Mouse (Mus musculus) embryonic facial prominence, embryonic 11.5 days (tissue): ENCODE measurements around the gene Lurap1l. TPM values are rescaled to one million over a fixed set of nuclear protein-coding genes. Genes with fewer than 3 reads are reported as not detected.

ENCODE experiments used
- ATAC-seq: fragments of 200-750 bp; cut with Nextera tagmentation; replicated peaks from 2 replicates; pipeline ENCODE4 v1.8.0; 2017; ENCODE audit warnings: low read depth; ENCODE audit not compliant: insufficient number of reproducible peaks, low FRiP score, low TSS enrichment
- DNase-seq: peaks from one replicate; pipeline ENCODE4 v3.0.0-alpha.2; 2015; ENCODE audit warnings: low spot score
- H3K27ac ChIP-seq: fragments of 300-500 bp; sonication (generic); replicated peaks from 2 replicates; pipeline ENCODE4 v1.5.1; 2014; ENCODE audit warnings: mild to moderate bottlenecking, low read depth, low read length, control low read depth
- H3K27me3 ChIP-seq: fragments of 300-500 bp; sonication (generic); 2 replicates; pipeline ENCODE4 v1.6.1; 2014; ENCODE audit warnings: mild to moderate bottlenecking, low read length, moderate library complexity, mixed read lengths; ENCODE audit not compliant: control insufficient read depth, insufficient read depth
- H3K36me3 ChIP-seq: fragments of 300-500 bp; sonication (generic); replicated peaks from 2 replicates; pipeline ENCODE4 v1.6.1; 2014; ENCODE audit warnings: low read depth, mild to moderate bottlenecking, low read length, moderate library complexity, mixed read lengths; ENCODE audit not compliant: control insufficient read depth, insufficient read depth
- H3K4me1 ChIP-seq: fragments of 300-500 bp; sonication (generic); 2 replicates; pipeline ENCODE4 v1.6.1; 2014; ENCODE audit warnings: low read length, mixed read lengths; ENCODE audit not compliant: control insufficient read depth, insufficient read depth
- H3K4me2 ChIP-seq: fragments of 300-500 bp; sonication (generic); 2 replicates; pipeline ENCODE4 v1.6.1; 2014; ENCODE audit warnings: low read depth, mild to moderate bottlenecking, control low read depth, low read length, moderate library complexity
- H3K4me3 ChIP-seq: fragments of 300-500 bp; sonication (generic); 2 replicates; pipeline ENCODE4 v1.5.1; 2014; ENCODE audit warnings: low read depth, low read length, control low read depth
- H3K9ac ChIP-seq: fragments of 300-500 bp; sonication (generic); replicated peaks from 2 replicates; pipeline ENCODE4 v1.6.1; 2014; ENCODE audit warnings: mild to moderate bottlenecking, control low read depth, low read length
- H3K9me3 ChIP-seq: fragments of 300-500 bp; sonication (generic); replicated peaks from 2 replicates; pipeline ENCODE4 v1.6.1; 2016; ENCODE audit warnings: mild to moderate bottlenecking, low read length, inconsistent platforms, mixed read lengths; ENCODE audit not compliant: control insufficient read depth
- WGBS: fragments of 180-500 bp; shearing (Covaris S2); extraction: QIAGEN DNeasy Blood & Tissue Kit; methylation state at CpG from one replicate; pipeline ENCODE4 v1.1.7; 2014; 5-methylcytosine and 5-hydroxymethylcytosine counted together
- polyA plus RNA-seq: library from polyadenylated mRNA; unstranded; fragments of >200 nt; fragmentation: Nextera tagmentation; extraction: Ambion mirVana; gene quantifications from 2 replicates; pipeline ENCODE4 v1.2.1, GENCODE M21; 2014

The Lurap1l gene
- polyA plus RNA-seq = 3.4 and 3.8 TPM in 2 replicates

DNA sequence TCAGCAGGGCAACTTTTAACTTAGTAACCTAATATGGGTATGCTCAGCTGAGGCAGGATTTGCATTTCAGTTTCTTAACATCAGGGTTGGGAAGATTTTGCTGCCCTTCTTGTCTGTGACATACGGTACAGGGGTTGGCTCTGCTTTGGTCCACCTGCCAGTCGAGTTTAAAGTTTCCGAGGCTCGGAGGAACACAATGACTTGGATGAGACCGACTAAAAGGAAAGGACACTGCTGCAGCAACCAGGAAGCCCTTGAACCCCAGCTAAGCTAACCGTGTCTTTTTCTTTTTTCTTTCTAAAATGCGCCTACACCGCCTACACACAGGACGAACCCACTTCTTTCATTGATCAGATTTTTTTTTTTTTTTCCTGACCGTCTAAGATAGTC, at the start of gene Lurap1l:
Gene Lurap1l, plus strand, starts transcription at position 166 of the 390 bp plus-strand sequence.
- Histone ChIP-seq H3K4me1 (no peaks in the 10 kb centered on the region), H3K9ac (peak within 1 kb of the TSS; percentile 70), H3K27me3 (no peaks in the 10 kb centered on the region), H3K4me2 (peak within 1 kb of the TSS; percentile 94), H3K36me3 (no peaks in the 10 kb centered on the region), H3K27ac (peak within 1 kb of the TSS; percentile 41; the same call in 1 of the 2 replicates), H3K9me3 (no peaks in the 10 kb centered on the region), H3K4me3 (peak within 1 kb of the TSS; percentile 65)
- under 1% methylated on average over 10 of the region's 10 CpGs for WGBS
- ATAC-seq (no peak; the same call in 1 of the 2 replicates), DNase-seq (peak; percentile 74)

DNA sequence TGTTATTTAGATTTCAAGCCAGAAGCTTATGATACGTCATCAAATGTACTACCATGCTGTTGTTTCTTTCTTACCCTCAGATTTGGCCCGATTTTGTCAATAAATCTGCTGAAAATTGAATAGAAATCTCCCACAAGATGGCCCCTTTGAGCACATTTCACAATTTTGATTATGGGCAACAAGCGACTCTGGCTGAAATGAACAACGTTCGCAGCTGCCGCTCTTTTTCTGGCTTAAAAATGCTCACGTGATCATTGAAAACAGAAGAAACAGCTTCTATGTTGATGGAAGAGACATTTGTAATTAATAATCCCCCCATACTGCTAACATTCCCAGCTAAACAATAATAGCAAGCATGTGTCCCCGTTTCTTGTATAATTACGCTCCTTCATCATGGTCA, 47.5 kb upstream of the Lurap1l start:
- Histone ChIP-seq H3K9ac (no peak overlapping the region), H3K4me1 (no peaks in the 10 kb centered on the region), H3K4me2 (no peak overlapping the region), H3K27me3 (no peaks in the 10 kb centered on the region), H3K36me3 (no peaks in the 10 kb centered on the region), H3K27ac (no peak overlapping the region), H3K4me3 (no peak overlapping the region), H3K9me3 (no peaks in the 10 kb centered on the region)
- DNase-seq = no peak
- 79% methylated on average over 9 of the region's 9 CpGs for WGBS
- no peak for ATAC-seq

DNA sequence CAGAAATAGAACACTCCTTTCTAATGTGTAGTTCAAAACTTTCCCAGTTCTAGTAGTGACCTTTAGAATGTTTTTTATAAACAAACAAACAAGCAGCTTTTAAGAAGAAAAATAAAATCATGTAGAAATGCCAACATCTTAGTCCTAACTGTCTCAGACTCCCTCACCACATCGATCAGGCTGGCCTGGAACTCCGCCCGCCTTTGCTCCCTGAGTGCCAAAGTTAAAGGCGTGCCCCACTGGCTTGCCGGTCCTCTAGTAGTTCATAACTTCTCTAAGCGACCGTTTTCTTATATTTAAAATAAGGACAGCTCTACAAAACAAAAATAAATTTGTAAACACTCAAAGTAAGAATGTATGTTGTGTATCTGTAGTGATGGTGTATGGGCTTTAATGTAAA, 46.5 kb upstream of the Lurap1l start:
- DNase-seq = no peak
- no peaks in the 10 kb centered on the region for H3K9me3 ChIP-seq
- ATAC-seq = no peak
- H3K27ac ChIP-seq = no peak overlapping the region
- H3K36me3 ChIP-seq = no peaks in the 10 kb centered on the region
- H3K27me3 ChIP-seq = no peaks in the 10 kb centered on the region
- no peaks in the 10 kb centered on the region for H3K4me1 ChIP-seq
- H3K4me3 ChIP-seq = no peak overlapping the region
- 60% methylated on average over 7 of the region's 7 CpGs for WGBS
- H3K9ac ChIP-seq = no peak overlapping the region
- H3K4me2 ChIP-seq = no peak overlapping the region

DNA sequence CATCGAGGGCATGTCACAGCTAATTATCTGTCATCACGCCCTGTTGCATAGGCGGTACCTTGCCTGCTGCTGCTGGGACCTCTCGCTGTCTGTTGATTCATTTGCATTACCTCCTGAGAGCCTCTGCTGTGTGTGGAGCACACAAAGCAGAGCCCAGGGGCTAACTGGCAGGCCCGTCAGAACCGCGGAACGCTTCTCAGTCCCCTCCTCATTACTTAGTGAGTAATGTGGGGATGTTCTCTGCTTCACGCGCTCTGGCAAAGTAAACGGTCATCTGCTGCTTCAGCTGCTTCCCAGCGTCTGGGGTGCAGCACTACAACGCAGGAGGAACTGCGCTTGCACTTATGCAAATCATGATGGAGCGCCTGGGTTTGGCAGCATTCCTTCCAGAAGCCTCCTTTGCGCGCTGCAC, 45.9 kb upstream of the Lurap1l start:
- peak overlapping the region; percentile 22 for H3K9ac ChIP-seq
- no peaks in the 10 kb centered on the region for H3K4me1 ChIP-seq
- peak; percentile 46 for DNase-seq
- WGBS = 2% methylated on average over 17 of the region's 17 CpGs
- H3K36me3 ChIP-seq = no peaks in the 10 kb centered on the region
- no peaks in the 10 kb centered on the region for H3K27me3 ChIP-seq
- peak; percentile 58; the same call in 1 of the 2 replicates for ATAC-seq
- peak overlapping the region; percentile 0 for H3K4me3 ChIP-seq
- no peak overlapping the region for H3K27ac ChIP-seq
- H3K9me3 ChIP-seq = no peaks in the 10 kb centered on the region
- H3K4me2 ChIP-seq = peak overlapping the region; percentile 58

DNA sequence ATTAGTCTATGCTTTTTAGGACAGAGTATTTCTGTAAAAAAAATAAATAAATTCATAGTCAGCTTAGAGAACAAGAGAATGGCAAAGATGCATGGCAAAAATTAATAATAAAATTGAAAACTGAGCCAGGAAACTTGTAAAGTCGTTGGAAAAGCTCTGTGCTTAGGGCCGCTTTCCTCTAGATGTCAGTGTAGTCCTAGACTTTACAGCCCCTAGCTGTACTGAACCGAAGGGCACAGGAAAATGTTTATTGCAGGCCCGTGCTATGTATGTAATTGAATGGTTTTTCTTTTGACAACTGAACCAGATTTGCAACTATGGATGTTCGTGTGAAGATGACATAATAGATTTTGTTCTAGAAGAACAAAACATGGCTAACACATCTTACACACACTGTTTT, 44.4 kb upstream of the Lurap1l start:
- H3K9ac ChIP-seq = no peak overlapping the region
- no peaks in the 10 kb centered on the region for H3K4me1 ChIP-seq
- ATAC-seq = 0 out of 2 replicates have a peak, but pooled peaks have one; percentile 71
- no peaks in the 10 kb centered on the region for H3K9me3 ChIP-seq
- H3K27me3 ChIP-seq = no peaks in the 10 kb centered on the region
- H3K27ac ChIP-seq = no peak overlapping the region
- H3K4me3 ChIP-seq = no peak overlapping the region
- H3K4me2 ChIP-seq = no peak overlapping the region
- DNase-seq = peak; percentile 65
- H3K36me3 ChIP-seq = no peaks in the 10 kb centered on the region
- WGBS = 30% methylated on average over 5 of the region's 5 CpGs

DNA sequence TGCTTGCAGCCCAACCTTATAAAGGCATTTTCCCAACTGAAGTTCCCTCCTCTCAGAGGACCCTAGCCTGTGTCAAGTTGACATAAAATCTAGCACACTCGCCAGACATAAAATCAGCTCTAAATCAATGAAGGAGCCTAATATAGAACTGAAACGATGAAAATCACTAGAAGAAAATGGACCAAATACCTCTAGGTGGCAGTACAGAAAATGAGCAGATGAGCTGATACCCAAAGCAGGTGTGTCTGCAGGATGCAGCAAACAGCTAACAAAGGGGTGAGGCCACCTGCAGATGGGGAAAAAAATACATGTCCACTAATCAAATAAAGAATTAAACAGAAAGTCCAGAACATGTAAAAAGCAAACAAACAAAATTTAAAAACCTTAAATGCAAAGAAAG, 40.8 kb upstream of the Lurap1l start:
- Histone ChIP-seq H3K9me3 (no peaks in the 10 kb centered on the region), H3K4me2 (no peak overlapping the region), H3K4me1 (no peaks in the 10 kb centered on the region), H3K27ac (no peak overlapping the region), H3K4me3 (no peak overlapping the region), H3K9ac (no peak overlapping the region), H3K27me3 (no peaks in the 10 kb centered on the region), H3K36me3 (no peaks in the 10 kb centered on the region)
- WGBS = 58% methylated on average over 2 of the region's 2 CpGs
- DNase-seq = no peak
- ATAC-seq = no peak

DNA sequence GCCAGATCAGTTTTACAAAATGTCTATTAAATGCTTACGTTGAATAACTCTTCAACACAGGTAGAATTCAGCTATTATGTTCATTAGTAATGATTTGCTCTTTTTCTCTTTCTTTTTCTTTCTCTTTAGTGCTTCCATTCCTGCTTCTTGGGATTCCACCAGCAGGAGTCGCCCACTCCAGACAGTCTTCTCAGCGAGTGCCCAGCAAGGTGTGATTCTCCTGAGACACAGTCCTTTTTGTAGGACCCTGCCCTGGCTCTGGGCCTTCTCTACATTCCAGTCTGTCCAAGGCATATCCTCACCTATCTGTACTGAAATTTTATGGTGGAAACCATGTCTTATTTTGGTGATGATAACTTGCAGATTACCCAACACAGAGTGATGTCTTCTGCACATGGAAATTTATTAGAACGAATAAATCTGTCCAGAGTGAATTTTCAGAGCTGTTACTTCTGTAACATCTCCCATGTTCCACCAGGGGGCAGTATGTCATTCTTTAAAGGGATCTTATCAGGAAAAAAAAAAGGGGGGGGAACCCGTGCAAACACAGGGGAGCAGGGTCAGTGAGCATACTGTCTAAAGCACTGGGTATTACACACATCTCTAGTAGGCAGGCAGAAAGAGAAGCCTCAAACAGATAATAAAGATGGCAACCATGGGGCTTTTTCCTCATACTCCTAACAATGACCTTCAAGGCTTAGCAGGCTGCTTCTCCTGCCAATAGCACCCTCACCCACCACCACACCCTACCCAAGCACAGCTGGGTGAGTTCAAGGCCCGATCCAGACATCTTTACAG, 37.4 kb upstream of the Lurap1l start:
- Histone ChIP-seq H3K27ac (no peak overlapping the region), H3K9ac (no peak overlapping the region), H3K4me1 (no peaks in the 10 kb centered on the region), H3K36me3 (no peaks in the 10 kb centered on the region), H3K4me3 (no peak overlapping the region), H3K27me3 (no peaks in the 10 kb centered on the region), H3K9me3 (no peaks in the 10 kb centered on the region), H3K4me2 (no peak overlapping the region)
- WGBS = 44% methylated on average over 6 of the region's 6 CpGs
- DNase-seq (peak; percentile 60), ATAC-seq (no peak)

DNA sequence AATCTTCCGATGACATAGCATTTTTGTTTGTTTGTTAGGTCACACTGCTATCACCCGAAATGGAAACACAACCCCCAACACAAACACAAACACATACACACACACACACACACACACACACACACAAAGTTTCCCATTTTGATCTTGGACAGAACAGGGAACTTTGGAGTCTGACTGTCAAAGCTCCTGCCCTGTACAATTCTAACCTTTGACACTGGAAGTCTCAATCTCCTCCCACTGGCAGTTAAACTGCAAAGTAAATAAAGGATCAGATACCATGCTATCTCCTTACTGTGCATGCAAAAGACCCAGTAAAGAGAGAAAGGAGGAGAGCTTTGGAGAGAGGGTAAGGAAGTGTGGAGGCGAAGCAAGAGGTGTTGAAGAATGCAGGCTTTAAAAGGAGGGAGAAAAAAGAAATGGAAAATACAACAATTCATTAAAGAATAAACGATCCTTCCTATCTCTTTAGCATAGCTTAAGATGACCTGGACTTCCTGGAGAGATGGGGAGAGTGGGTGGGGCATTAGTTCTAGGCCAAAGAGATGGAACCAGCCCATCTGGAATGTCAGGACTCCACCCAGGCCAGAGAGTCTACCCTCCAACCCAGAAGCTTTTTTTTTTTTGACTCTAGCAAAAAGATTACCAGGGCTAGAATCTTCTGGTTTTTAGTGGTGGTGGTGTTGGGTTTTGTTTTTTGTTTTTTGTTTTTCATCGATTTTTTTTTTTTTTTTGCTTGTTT, 36.2 kb upstream of the Lurap1l start:
- WGBS = 51% methylated on average over 5 of the region's 5 CpGs
- H3K27ac ChIP-seq = no peak overlapping the region

More for the DNA sequence above, 36.2 kb upstream of the Lurap1l start:
- no peak overlapping the region for H3K9ac ChIP-seq
- H3K4me2 ChIP-seq = no peak overlapping the region
- H3K4me3 ChIP-seq = no peak overlapping the region
- no peaks in the 10 kb centered on the region for H3K27me3 ChIP-seq
- DNase-seq (no peak), ATAC-seq (no peak)
- no peaks in the 10 kb centered on the region for H3K36me3 ChIP-seq
- H3K9me3 ChIP-seq = no peaks in the 10 kb centered on the region
- H3K4me1 ChIP-seq = no peaks in the 10 kb centered on the region
